Mouse (Mus musculus): ENCODE measurements around the gene Emp2. TPM values are rescaled to one million over a fixed set of nuclear protein-coding genes. Genes with fewer than 3 reads are reported as not detected.

The Emp2 gene
- polyA plus RNA-seq, 1 experiment: 22.3 TPM

- H3K9me3 ChIP-seq (replicated peaks; ENCODE audit: control insufficient read depth, insufficient read depth, low read length, poor library complexity, severe bottlenecking): no peaks in the 10 kb centered on the region
- no peak overlapping the region for H3K27ac ChIP-seq (ENCODE audit: insufficient read depth, low read length)
- no peaks in the 10 kb centered on the region for H3K27me3 ChIP-seq (ENCODE audit: control insufficient read depth, insufficient read depth, low read length, poor library complexity, severe bottlenecking)
- H3K4me1 ChIP-seq (ENCODE audit: control insufficient read depth, insufficient read depth, low read length): no peaks in the 10 kb centered on the region
- TF ChIP-seq CTCF (IDR thresholded peaks at IDR 0.05; ENCODE audit: low read depth, low read length) (no peak), EP300 (IDR thresholded peaks at IDR 0.05; ENCODE audit: insufficient read depth, low read depth, low read length) (no peak), POLR2A (IDR thresholded peaks at IDR 0.05; ENCODE audit: insufficient read depth, low read length) (no peak)
- no peak overlapping the region for H3K9ac ChIP-seq (ENCODE audit: low read depth, poor library complexity, severe bottlenecking)
- no peak overlapping the region for H3K4me3 ChIP-seq (ENCODE audit: low read depth, low read length)
- no peaks in the 10 kb centered on the region for H3K36me3 ChIP-seq (ENCODE audit: control insufficient read depth, insufficient read depth, low read length, poor library complexity, severe bottlenecking)
Measured at GRCm38 (mm10) chr16:10338601-10339000, 24.8 kb upstream of the Emp2 start.

GRCm38 (mm10) chr16:10337422-10338197 lies 23.8 kb upstream of the Emp2 start:
- Histone ChIP-seq H3K36me3 (ENCODE audit: control insufficient read depth, insufficient read depth, low read length, poor library complexity, severe bottlenecking) (no peaks in the 10 kb centered on the region), H3K4me3 (ENCODE audit: low read depth, low read length) (no peak overlapping the region), H3K27ac (ENCODE audit: insufficient read depth, low read length) (no peak overlapping the region), H3K9me3 (replicated peaks; ENCODE audit: control insufficient read depth, insufficient read depth, low read length, poor library complexity, severe bottlenecking) (no peaks in the 10 kb centered on the region), H3K4me1 (ENCODE audit: control insufficient read depth, insufficient read depth, low read length) (no peaks in the 10 kb centered on the region), H3K9ac (ENCODE audit: low read depth, poor library complexity, severe bottlenecking) (no peak overlapping the region), H3K27me3 (ENCODE audit: control insufficient read depth, insufficient read depth, low read length, poor library complexity, severe bottlenecking) (no peaks in the 10 kb centered on the region)
- TF ChIP-seq EP300 (IDR thresholded peaks at IDR 0.05; ENCODE audit: insufficient read depth, low read depth, low read length): no peak
- TF ChIP-seq POLR2A (IDR thresholded peaks at IDR 0.05; ENCODE audit: insufficient read depth, low read length): no peak
- TF ChIP-seq CTCF (IDR thresholded peaks at IDR 0.05; ENCODE audit: low read depth, low read length): no peak

GRCm38 (mm10) chr16:10336454-10337421 lies 23.0 kb upstream of the Emp2 start:
- H3K27me3 ChIP-seq (ENCODE audit: control insufficient read depth, insufficient read depth, low read length, poor library complexity, severe bottlenecking): no peaks in the 10 kb centered on the region
- TF ChIP-seq POLR2A (IDR thresholded peaks at IDR 0.05; ENCODE audit: insufficient read depth, low read length) (no peak), CTCF (IDR thresholded peaks at IDR 0.05; ENCODE audit: low read depth, low read length) (no peak), EP300 (IDR thresholded peaks at IDR 0.05; ENCODE audit: insufficient read depth, low read depth, low read length) (no peak)
- H3K9me3 ChIP-seq (replicated peaks; ENCODE audit: control insufficient read depth, insufficient read depth, low read length, poor library complexity, severe bottlenecking): no peaks in the 10 kb centered on the region
- H3K9ac ChIP-seq (ENCODE audit: low read depth, poor library complexity, severe bottlenecking): no peak overlapping the region
- H3K4me1 ChIP-seq (ENCODE audit: control insufficient read depth, insufficient read depth, low read length): no peaks in the 10 kb centered on the region
- H3K36me3 ChIP-seq (ENCODE audit: control insufficient read depth, insufficient read depth, low read length, poor library complexity, severe bottlenecking): no peaks in the 10 kb centered on the region
- H3K27ac ChIP-seq (ENCODE audit: insufficient read depth, low read length): no peak overlapping the region
- no peak overlapping the region for H3K4me3 ChIP-seq (ENCODE audit: low read depth, low read length)

- Histone ChIP-seq H3K9ac (ENCODE audit: low read depth, poor library complexity, severe bottlenecking) (no peak overlapping the region), H3K27me3 (ENCODE audit: control insufficient read depth, insufficient read depth, low read length, poor library complexity, severe bottlenecking) (no peaks in the 10 kb centered on the region), H3K4me3 (ENCODE audit: low read depth, low read length) (no peak overlapping the region), H3K36me3 (ENCODE audit: control insufficient read depth, insufficient read depth, low read length, poor library complexity, severe bottlenecking) (no peaks in the 10 kb centered on the region), H3K27ac (ENCODE audit: insufficient read depth, low read length) (no peak overlapping the region), H3K4me1 (ENCODE audit: control insufficient read depth, insufficient read depth, low read length) (no peaks in the 10 kb centered on the region), H3K9me3 (replicated peaks; ENCODE audit: control insufficient read depth, insufficient read depth, low read length, poor library complexity, severe bottlenecking) (no peaks in the 10 kb centered on the region)
- no peak for TF ChIP-seq CTCF (IDR thresholded peaks at IDR 0.05; ENCODE audit: low read depth, low read length)
- no peak for TF ChIP-seq EP300 (IDR thresholded peaks at IDR 0.05; ENCODE audit: insufficient read depth, low read depth, low read length)
- TF ChIP-seq POLR2A (IDR thresholded peaks at IDR 0.05; ENCODE audit: insufficient read depth, low read length): no peak
Measured at GRCm38 (mm10) chr16:10335953-10336352, 22.2 kb upstream of the Emp2 start.

- Histone ChIP-seq H3K27me3 (ENCODE audit: control insufficient read depth, insufficient read depth, low read length, poor library complexity, severe bottlenecking) (no peaks in the 10 kb centered on the region), H3K9me3 (replicated peaks; ENCODE audit: control insufficient read depth, insufficient read depth, low read length, poor library complexity, severe bottlenecking) (no peaks in the 10 kb centered on the region), H3K36me3 (ENCODE audit: control insufficient read depth, insufficient read depth, low read length, poor library complexity, severe bottlenecking) (no peaks in the 10 kb centered on the region), H3K4me3 (ENCODE audit: low read depth, low read length) (no peak overlapping the region), H3K9ac (ENCODE audit: low read depth, poor library complexity, severe bottlenecking) (no peak overlapping the region), H3K4me1 (ENCODE audit: control insufficient read depth, insufficient read depth, low read length) (no peaks in the 10 kb centered on the region), H3K27ac (ENCODE audit: insufficient read depth, low read length) (no peak overlapping the region)
- TF ChIP-seq EP300 (IDR thresholded peaks at IDR 0.05; ENCODE audit: insufficient read depth, low read depth, low read length): no peak
- TF ChIP-seq POLR2A (IDR thresholded peaks at IDR 0.05; ENCODE audit: insufficient read depth, low read length): no peak
- no peak for TF ChIP-seq CTCF (IDR thresholded peaks at IDR 0.05; ENCODE audit: low read depth, low read length)
Measured at GRCm38 (mm10) chr16:10332732-10333131, 19.0 kb upstream of the Emp2 start.
